Mouse (Mus musculus) intestine, embryonic 16.5 days (tissue): ENCODE measurements around the gene Ctnnbl1. TPM values are rescaled to one million over a fixed set of nuclear protein-coding genes. Genes with fewer than 3 reads are reported as not detected.

Experiments used
- ATAC-seq: fragments of 200-750 bp; cut with Nextera tagmentation; 2 replicates; pipeline ENCODE4 v1.8.0; 2017; ENCODE audit warnings: moderate TSS enrichment, moderate library complexity
- H3K27ac ChIP-seq: fragments of 300-500 bp; sonication (generic); 2 replicates; pipeline ENCODE4 v1.5.1; 2014; ENCODE audit warnings: mild to moderate bottlenecking, low read length
- H3K27me3 ChIP-seq: fragments of 300-500 bp; sonication (generic); replicated peaks from 2 replicates; pipeline ENCODE4 v1.6.1; 2014; ENCODE audit warnings: low read length, control low read depth, mixed read lengths; ENCODE audit not compliant: control insufficient read depth, insufficient read depth
- H3K36me3 ChIP-seq: fragments of 300-500 bp; sonication (generic); 2 replicates; pipeline ENCODE4 v1.6.1; 2014; ENCODE audit warnings: low read length, control low read depth; ENCODE audit not compliant: control insufficient read depth, insufficient read depth
- H3K4me1 ChIP-seq: fragments of 300-500 bp; sonication (generic); 2 replicates; pipeline ENCODE4 v1.6.1; 2014; ENCODE audit warnings: low read length, control low read depth, mixed read lengths; ENCODE audit not compliant: control insufficient read depth, insufficient read depth
- H3K4me2 ChIP-seq: fragments of 300-500 bp; sonication (generic); 2 replicates; pipeline ENCODE4 v1.6.1; 2014; ENCODE audit warnings: low read depth, low read length, control low read depth
- H3K4me3 ChIP-seq: fragments of 300-500 bp; sonication (generic); 2 replicates; pipeline ENCODE4 v1.5.1; 2014; ENCODE audit warnings: mild to moderate bottlenecking, low read length
- H3K9ac ChIP-seq: fragments of 300-500 bp; sonication (generic); 2 replicates; pipeline ENCODE4 v1.6.1; 2014; ENCODE audit warnings: low read depth, low read length
- H3K9me3 ChIP-seq: fragments of 300-500 bp; sonication (generic); 2 replicates; pipeline ENCODE4 v1.6.1; 2016; ENCODE audit warnings: low read length, control low read depth; ENCODE audit not compliant: control insufficient read depth
- WGBS: fragments of 180-500 bp; shearing (Covaris S2); extraction: QIAGEN DNeasy Blood & Tissue Kit; methylation state at CpG from one replicate; pipeline ENCODE4 v1.1.7; 2014; 5-methylcytosine and 5-hydroxymethylcytosine counted together
- polyA plus RNA-seq: library from polyadenylated mRNA; unstranded; fragments of >200 nt; fragmentation: Nextera tagmentation; extraction: Ambion mirVana; gene quantifications from 2 replicates; pipeline ENCODE4 v1.2.1, GENCODE M21; 2015

The Ctnnbl1 gene
- polyA plus RNA-seq, 1 experiment from 2014 or later = 48.2 TPM

DNA sequence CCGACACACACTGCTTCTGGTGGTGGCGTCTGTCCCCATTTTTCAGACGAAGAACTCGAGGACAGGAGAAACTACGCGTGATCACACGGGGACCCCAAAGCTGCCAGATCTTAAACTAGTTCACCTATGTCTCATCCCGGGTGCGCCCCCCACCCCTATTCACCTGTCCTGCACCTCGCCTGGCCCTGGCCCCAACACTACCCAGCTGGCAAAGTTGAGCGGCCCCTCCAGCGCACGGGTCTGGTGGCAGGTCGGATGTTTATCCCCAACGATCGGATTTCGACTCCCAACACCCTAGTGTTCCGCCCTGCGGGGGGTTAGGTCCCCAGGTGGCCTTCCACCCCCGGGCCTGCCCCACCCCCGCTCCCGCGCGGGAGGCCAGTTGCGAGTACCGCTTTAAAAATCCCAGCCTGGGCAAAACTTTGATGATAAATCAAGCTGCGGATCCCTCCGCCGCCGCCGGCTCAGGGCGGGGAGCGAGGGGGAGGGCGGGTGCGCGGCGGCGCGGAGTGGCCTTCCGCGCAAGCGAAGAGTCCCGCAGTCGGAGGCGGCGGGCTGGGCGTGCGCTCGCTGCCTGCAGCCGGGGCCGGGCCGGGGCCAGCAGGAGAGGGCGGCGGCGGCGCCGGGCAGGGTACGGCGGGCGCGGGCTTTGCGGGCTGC, 177.0 kb downstream of the Ctnnbl1 start, which contains the start of gene Vstm2l:
Gene Vstm2l, plus strand, starts transcription at position 549 of the 660 bp plus-strand sequence.
- Histone ChIP-seq H3K27me3 (peaks cover 46% of the 10 kb centered on the region), H3K9me3 (no peaks in the 10 kb centered on the region), H3K4me3 (peak within 1 kb of the TSS; percentile 38), H3K4me2 (peak within 1 kb of the TSS; percentile 53), H3K4me1 (peaks cover 6% of the 10 kb centered on the region), H3K36me3 (no peaks in the 10 kb centered on the region), H3K9ac (no peak within 1 kb of the TSS), H3K27ac (no peak within 1 kb of the TSS)
- ATAC-seq = no peak
- WGBS = 4% methylated on average over 52 of the region's 62 CpGs

DNA sequence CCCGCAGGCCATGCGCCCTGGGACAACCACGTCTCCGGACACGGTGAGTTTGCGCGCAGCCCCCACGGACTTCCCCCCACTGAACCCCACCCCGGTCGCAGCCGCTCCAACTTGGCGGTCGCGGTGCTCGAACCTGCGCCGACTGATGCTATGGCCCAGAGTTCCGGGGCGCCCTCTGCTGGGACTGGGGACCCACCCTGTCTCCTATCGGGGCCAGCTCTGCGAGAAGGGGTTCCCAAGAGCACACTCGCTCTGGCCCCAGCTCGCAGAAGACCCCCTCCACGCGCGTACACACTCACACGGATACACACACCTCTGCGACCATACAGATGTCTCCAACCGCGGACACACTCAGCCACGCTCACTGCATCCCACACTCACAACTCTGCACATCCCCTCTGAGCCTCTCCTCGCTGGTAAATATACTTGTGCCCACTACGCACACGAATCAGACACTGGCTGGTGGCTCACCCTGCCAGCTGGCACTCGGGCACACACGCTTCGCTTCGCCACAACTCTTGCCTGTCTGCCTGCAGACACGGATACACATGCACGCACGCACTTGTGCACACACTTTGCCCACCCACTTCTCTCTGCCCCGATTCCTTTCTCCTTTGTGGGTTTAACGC, 177.8 kb downstream of the Ctnnbl1 start:
- Histone ChIP-seq H3K27ac (no peak overlapping the region), H3K4me2 (peak overlapping the region; percentile 53), H3K9ac (no peak overlapping the region), H3K27me3 (peaks cover 46% of the 10 kb centered on the region), H3K9me3 (no peaks in the 10 kb centered on the region), H3K4me1 (peaks cover 6% of the 10 kb centered on the region), H3K4me3 (peak overlapping the region; percentile 38), H3K36me3 (no peaks in the 10 kb centered on the region)
- ATAC-seq = no peak
- 38% methylated on average over 37 of the region's 43 CpGs for WGBS

DNA sequence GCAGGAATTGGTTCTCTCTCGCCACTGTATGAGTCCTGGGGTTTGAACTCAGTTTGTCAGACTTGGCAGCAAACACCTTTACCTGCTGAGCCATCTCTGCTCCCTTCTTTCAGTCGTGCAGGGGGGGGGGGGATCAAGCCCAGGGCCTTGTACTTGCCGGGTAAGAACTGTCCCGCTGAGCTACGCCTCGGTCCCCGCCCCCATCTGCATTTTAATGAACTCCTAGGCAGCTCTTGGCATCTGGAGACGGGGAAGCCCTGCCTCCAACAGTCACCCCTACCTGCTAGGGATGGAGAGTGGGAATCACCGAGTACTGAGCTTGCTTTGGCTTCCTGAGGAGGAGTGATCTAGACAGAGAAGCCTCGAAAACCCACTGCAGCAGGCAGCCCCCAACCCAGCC, 181.3 kb downstream of the Ctnnbl1 start:
- ATAC-seq = no peak
- no peaks in the 10 kb centered on the region for H3K9me3 ChIP-seq
- no peak overlapping the region for H3K4me3 ChIP-seq
- H3K9ac ChIP-seq = no peak overlapping the region
- 10% methylated on average over 10 of the region's 10 CpGs for WGBS
- peaks cover 47% of the 10 kb centered on the region for H3K27me3 ChIP-seq
- H3K4me1 ChIP-seq = peaks cover 6% of the 10 kb centered on the region
- no peak overlapping the region for H3K27ac ChIP-seq
- H3K36me3 ChIP-seq = no peaks in the 10 kb centered on the region
- no peak overlapping the region for H3K4me2 ChIP-seq

DNA sequence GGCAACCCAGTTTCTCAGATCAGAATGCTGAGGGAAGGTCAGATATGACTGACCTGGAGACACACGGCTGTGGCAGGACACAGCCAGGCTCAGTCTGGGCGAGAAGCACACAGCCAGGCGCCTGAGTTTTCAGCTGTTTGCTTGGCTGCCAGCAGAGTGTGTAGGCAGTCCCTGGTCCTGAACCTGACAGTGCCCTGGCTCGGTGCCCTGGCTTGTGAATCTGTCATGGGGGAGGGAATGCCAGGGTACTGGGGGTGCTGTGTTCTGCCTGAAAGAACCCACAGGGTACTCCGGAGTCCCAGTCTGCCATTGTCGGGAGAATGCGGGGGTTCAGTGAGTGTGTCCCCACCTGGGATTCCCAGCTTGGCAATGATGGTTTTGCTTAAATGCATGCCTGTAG, 184.3 kb downstream of the Ctnnbl1 start:
- 66% methylated on average over 7 of the region's 7 CpGs for WGBS
- no peak overlapping the region for H3K27ac ChIP-seq
- H3K4me3 ChIP-seq = no peak overlapping the region
- no peak overlapping the region for H3K4me2 ChIP-seq
- H3K27me3 ChIP-seq = peaks cover 16% of the 10 kb centered on the region
- H3K9me3 ChIP-seq = no peaks in the 10 kb centered on the region
- no peaks in the 10 kb centered on the region for H3K36me3 ChIP-seq
- H3K4me1 ChIP-seq = no peaks in the 10 kb centered on the region
- H3K9ac ChIP-seq = no peak overlapping the region
- ATAC-seq = no peak

DNA sequence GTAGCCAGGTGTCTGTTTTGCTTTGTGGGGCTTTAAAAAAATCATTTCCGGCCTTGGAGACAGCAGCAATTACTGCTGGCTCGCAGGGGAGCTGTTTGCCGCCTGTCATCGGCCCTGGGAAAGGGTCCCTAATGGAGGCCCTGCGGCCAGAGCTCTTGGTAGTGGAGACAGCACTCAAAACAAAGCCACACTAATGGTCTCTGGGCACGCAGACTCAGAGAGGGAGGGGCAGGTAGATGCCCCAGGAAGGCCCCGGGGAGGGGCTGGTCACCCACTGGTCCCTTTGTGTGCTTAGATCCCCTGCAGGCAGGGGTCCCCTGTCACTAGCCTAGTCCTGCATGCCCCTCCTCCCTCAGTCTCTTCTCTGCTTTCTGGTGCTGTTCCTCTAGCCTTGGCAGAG, 186.2 kb downstream of the Ctnnbl1 start:
- 3% methylated on average over 7 of the region's 7 CpGs for WGBS
- no peak overlapping the region for H3K27ac ChIP-seq

DNA sequence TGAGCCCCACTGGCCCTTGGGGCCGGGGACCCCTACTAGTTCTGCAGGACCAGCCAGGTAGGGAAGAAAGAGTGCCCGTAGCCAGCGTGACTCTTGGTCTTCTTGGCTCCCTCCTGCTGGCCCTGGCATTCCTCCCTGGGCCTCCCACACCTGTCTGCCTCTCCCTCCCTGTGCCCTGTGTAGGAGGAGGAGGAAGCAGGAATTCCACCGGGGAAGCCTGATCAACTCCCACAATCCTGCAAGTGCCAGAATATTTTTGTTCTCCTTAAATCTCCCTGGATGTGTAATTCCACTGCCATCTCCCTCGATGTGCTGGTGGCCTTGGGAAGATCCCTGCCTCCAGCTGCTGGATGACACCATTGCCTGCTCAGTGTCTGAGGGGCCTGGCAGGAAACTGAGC, 187.3 kb downstream of the Ctnnbl1 start:
- 57% methylated on average over 5 of the region's 5 CpGs for WGBS
- ATAC-seq = no peak
- Histone ChIP-seq H3K4me2 (no peak overlapping the region), H3K4me1 (no peaks in the 10 kb centered on the region), H3K27me3 (peaks cover 2% of the 10 kb centered on the region), H3K4me3 (no peak overlapping the region), H3K9me3 (no peaks in the 10 kb centered on the region), H3K9ac (no peak overlapping the region), H3K27ac (no peak overlapping the region), H3K36me3 (no peaks in the 10 kb centered on the region)

More for the DNA sequence above, 186.2 kb downstream of the Ctnnbl1 start:
- H3K9me3 ChIP-seq = no peaks in the 10 kb centered on the region
- H3K27me3 ChIP-seq = peaks cover 2% of the 10 kb centered on the region
- no peaks in the 10 kb centered on the region for H3K4me1 ChIP-seq
- no peak for ATAC-seq
- no peak overlapping the region for H3K9ac ChIP-seq
- no peak overlapping the region for H3K4me3 ChIP-seq
- H3K36me3 ChIP-seq = no peaks in the 10 kb centered on the region
- no peak overlapping the region for H3K4me2 ChIP-seq

DNA sequence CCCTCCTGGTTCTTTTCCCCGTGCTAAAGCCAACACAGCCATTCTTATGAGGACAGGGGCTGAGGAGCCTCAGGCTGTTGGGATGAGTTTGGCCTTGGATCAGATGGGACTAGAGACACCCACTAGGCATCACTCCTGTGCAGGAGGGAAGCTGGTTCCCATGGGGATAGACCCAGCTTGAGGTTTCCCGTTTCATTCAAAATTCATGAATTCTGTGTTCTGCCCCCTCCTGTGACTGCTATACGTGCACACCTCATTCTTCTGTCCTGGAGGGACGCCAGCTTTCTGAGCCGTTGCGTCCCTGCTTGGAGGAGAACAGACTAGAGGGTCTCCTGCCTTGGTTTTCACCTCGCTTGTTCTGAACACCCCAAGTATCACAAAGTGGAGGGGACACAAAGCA, 189.3 kb downstream of the Ctnnbl1 start:
- 60% methylated on average over 7 of the region's 7 CpGs for WGBS
- ATAC-seq = no peak

DNA sequence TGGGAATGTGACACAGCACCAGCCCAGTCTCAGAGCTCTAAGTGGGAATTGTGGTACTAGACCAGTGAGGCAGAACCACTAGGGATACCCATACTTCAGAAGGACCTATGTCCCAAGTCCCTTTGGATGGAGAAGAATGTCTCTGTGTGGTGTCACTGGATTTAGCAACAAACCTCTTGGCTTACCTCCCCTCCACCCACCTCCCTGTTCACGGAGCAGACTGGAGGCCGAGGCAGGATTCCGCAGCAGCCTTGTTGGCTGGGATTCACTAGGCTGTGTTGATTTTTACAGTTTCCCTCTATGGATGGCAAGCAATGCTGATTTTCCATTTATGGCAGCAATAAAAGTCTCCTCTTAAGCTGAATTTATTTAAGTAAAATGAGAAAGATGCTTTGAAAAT, 189.7 kb downstream of the Ctnnbl1 start:
- H3K27me3 ChIP-seq = peaks cover 2% of the 10 kb centered on the region; the same call in 1 of the 2 replicates
- no peak overlapping the region for H3K4me2 ChIP-seq
- WGBS = 47% methylated on average over 3 of the region's 3 CpGs
- no peaks in the 10 kb centered on the region for H3K36me3 ChIP-seq
- H3K9me3 ChIP-seq = no peaks in the 10 kb centered on the region
- no peak overlapping the region for H3K9ac ChIP-seq
- no peaks in the 10 kb centered on the region for H3K4me1 ChIP-seq
- ATAC-seq = no peak
- no peak overlapping the region for H3K27ac ChIP-seq
- H3K4me3 ChIP-seq = no peak overlapping the region

More for the DNA sequence above, 189.3 kb downstream of the Ctnnbl1 start:
- Histone ChIP-seq H3K27me3 (peaks cover 2% of the 10 kb centered on the region; the same call in 1 of the 2 replicates), H3K9ac (no peak overlapping the region), H3K36me3 (no peaks in the 10 kb centered on the region), H3K4me1 (no peaks in the 10 kb centered on the region), H3K4me2 (no peak overlapping the region), H3K9me3 (no peaks in the 10 kb centered on the region), H3K4me3 (no peak overlapping the region), H3K27ac (no peak overlapping the region)

DNA sequence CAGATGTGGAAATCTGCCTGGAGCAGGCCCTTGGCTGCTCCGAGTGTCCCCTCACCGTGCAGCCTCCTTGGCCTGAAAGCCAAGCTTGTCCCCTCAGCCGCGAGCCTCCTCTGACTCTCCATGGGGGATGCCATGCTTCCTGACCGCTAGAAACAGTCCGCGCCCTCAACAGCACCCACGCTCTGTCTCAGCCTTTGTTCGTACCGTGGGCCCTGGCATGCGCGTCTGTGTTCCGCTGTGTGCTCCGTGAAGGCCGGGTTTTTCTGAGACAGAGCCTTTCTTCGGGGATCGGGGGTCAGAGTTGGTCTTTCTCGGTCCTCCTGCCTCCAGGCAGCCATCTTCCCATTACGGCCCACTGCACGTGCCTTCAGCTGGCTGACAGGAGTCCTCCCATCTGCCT, 190.2 kb downstream of the Ctnnbl1 start:
- WGBS = 54% methylated on average over 20 of the region's 20 CpGs
- ATAC-seq = no peak
- Histone ChIP-seq H3K4me2 (no peak overlapping the region), H3K36me3 (no peaks in the 10 kb centered on the region), H3K9ac (no peak overlapping the region), H3K9me3 (no peaks in the 10 kb centered on the region), H3K4me1 (no peaks in the 10 kb centered on the region), H3K27me3 (no peaks in the 10 kb centered on the region; the same call in 1 of the 2 replicates), H3K27ac (no peak overlapping the region), H3K4me3 (no peak overlapping the region)
